Mouse (Mus musculus): ENCODE results near the gene Gm15114. TPM values are rescaled to one million over a fixed set of nuclear protein-coding genes. Genes with fewer than 3 reads are reported as not detected.

Gm15114 gene
- total RNA-seq (2023), result not detected

DNA sequence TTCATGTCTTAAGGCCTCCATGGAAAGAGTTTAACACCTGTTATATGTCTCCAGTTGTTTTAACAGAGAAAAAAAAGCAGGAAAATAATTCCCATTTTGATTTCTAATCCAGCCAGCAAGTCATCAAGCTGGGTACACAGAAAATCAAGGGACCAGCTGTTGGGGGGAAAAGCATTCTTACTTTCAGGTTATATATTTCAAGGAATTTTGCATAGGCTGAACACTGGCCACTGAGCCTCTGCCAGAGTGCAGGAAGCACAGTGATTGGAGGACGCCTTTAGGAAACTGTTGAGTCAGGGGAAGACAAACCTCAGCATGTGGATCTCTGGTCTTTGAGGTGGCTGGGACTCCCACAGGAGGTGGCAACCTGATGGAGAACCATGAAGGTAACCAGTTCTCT lies at the start of gene Gm15114:
Gene Gm15114 (plus strand): TSS at position 301 of the 400 bp plus-strand sequence.

Other genes starting within 250 kb of the Gm15114 start
- gene Gm8334, start 126.2 kb downstream of the Gm15114 start, total RNA-seq (2023), result not detected
- gene Gm15127, start 174.6 kb downstream of the Gm15114 start, total RNA-seq (2023), result not detected

All from neutrophil, adult 59 days (primary cell).